Mouse (Mus musculus): ENCODE data around the gene Armc12.

Armc12 gene

DNA sequence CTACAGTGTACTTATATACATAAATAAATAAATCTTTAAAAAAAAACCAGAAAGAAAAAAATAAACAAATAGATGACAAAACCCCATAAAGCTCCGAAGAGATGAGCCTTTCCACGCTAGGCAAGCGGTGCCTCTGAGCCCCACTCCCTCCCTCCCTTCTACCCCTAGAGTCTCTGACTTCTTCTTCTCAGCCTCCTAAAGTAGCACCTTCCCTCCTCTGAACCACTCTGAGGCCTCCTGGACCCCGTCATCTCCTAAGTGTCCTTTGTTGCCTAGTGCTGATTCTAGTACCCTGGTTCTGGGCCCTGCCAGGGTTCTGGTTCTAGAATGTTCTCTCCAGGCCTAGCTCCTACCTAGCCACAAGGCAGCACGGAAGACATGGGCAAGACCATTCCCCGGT is at the start of gene Armc12:
Armc12 (plus strand) TSS at position 301 of the 400 bp plus-strand sequence.
- no peak for DNase-seq (ENCODE audit: low read depth in 2 of 2, low spot score in 2 of 2)

DNA sequence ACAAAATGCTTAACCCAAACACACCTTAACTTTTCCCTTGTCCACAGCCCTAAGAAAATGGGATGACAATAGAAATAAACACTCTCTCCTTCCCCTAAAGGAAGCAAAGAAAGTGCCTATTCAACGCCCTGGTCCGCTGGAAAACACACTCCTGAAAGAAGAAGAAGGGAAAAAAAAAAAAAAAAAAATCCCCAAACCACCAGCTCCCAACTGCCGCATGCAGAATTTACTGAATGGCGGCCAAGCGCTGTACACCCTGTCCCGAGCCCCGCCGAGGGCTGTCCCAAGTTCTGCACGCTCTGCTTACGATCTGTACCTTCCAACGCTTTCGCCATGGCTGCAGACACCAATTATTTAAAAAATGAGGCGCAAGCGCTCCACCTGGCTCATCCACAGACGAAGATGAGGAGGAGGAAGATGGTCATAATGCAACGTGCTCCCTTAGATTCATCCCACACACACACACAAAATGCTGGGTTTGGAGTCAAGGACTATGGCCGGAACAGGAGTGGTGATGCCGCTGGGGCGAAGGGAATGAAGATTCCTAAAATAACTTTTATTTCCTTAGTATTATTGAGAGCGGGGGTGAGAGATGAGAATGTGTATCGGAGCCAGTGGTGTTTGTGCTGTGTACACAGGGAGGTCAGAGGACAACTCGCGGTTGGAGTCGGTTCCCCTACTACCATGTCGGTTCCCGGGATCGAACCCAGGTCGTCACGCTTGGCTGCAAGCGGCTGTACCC is 45.7 kb upstream of the Armc12 start:
- DNase-seq (ENCODE audit: low read depth in 2 of 2, low spot score in 2 of 2), result no peak

DNA sequence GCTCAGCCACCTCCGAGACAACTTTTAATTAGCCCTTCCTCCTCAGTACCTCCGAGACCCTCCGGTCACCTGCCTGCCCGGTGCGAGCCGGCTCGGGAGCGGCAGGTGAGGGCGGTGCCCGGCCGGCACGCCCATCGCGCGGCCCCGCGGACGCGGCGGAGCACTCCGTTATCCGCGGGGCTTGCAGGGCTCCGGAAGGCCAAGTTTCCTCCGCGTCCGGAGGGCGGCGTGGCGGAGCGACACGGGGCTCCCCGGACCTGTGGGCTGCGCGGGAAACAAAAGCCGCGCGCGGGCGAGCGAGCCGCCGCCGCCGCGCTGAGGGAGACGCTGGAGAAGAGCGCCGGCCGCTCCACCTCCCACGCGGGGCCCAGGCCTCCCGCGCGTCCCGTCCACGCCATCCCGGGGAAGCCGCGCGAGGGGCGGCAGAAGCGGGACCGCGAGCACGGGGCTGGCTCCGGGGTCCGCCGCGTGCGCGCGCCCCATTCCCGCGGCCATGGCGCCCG is 45.1 kb upstream of the Armc12 start:
- DNase-seq (ENCODE audit: low read depth in 2 of 2, low spot score in 2 of 2), result peak; percentile 28 to 32

DNA sequence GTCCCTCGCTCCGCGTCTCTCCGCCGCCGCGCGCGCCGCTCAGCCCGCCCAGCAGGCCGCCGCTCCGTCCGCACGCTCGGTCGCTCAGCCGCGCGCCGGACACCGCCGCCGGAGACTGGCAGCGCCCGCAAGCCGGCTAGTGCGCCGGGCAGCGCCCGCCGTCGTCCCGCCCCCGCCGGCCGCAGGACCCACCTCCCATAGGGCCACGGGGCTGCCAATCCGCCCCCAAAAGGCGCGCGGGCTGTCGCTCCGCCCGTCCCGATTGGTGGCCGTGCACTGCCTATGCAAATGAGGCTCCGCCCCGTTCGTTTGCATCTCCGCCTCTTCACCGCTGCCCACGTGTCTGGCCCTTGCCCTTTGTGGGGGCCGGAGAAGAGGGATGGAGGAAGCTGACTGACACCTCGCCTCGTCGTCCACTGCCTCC is 44.6 kb upstream of the Armc12 start:
- DNase-seq (ENCODE audit: low read depth in 2 of 2, low spot score in 2 of 2), result peak; percentile 85 to 90

DNA sequence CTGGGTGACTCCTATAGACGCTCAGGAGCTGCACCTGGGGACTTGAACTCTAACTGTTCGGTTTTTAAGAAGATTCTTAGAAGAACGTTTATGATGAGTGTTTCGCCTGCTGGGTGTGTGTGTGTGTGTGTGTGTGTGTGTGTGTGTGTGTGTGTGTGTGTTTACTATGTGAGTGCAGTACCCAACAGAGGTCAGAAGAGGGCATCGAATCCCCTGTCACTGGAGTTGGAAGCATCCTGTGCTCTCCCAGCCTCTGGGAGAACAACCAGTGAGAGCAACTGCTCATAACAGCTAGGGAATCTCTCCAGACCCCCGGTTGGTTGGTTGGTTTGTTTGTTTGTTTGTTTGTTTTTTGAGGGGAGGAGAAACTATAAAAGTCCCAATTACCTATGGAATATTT is 43.9 kb upstream of the Armc12 start:
- peak in 1 of 2 experiments; percentile 26 for DNase-seq (ENCODE audit: low read depth in 2 of 2, low spot score in 2 of 2)

DNA sequence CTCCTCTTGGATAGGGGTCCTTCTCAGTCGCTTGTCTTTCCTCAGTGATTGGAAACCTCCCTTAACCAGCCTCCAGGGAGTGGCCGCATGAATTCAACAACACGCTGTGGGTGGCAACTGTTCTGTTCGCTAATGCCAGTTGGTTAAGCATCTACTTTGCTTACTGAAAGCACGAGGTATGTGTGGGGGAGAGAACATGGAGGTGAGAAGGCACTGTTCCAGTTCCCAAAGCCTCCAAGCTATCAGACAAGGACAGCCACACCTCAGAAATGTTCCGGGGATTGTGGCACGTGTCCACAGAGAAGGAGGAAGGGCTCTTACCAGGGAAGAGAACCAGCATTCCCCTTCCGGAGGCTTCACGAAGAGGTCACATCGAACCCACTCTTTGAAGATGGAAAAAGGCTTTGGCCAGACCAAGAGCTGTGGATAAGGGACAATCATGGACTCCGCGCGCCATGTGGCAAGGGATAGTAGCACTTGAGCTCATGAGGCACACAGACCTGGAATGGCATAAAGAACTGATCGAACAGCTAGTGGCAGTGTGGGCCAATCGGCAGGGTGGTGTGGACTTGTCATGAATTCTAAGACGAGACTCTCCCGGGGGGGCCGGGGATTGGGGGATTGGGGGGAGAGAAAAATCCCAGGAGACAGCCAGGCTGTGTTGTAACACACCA is 42.9 kb upstream of the Armc12 start:
- DNase-seq (ENCODE audit: low read depth in 2 of 2, low spot score in 2 of 2), result no peak

DNA sequence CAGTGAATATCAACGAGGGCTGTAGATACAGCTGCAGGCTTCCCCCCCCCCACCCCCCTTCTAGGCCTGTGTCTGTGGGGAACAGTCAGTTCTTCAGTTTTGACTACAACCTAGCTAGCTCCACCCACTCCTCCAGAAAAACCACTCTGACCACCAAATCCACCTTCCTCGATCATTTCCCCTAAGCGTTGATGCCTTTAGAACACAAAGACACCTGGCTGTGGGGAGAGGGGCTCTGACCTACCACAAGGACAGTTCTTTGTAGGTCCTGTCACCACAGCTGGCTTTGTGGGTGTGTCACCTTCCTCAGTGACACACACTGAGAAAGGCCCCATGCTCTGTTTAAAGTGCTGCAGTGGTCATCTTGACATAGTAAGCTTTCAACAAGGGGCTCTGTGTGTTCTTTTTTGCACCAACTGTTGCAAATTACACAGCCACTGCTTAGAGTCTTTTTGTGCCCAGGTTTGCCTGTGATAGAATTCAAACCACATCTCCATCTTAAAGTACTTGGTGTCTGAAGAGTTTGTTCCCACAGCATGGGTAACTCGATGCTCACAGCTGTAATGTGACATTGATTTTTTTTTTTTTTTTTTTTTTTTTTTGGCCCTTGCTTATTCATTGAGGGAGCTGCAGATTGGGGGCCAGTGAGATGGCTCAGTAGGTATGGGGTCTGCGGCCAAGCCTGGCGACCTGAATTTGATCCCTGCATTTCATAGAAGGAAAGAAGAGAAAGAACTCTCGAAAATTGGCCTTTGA is 42.2 kb upstream of the Armc12 start:
- DNase-seq (ENCODE audit: low read depth in 2 of 2, low spot score in 2 of 2), result no peak

DNA sequence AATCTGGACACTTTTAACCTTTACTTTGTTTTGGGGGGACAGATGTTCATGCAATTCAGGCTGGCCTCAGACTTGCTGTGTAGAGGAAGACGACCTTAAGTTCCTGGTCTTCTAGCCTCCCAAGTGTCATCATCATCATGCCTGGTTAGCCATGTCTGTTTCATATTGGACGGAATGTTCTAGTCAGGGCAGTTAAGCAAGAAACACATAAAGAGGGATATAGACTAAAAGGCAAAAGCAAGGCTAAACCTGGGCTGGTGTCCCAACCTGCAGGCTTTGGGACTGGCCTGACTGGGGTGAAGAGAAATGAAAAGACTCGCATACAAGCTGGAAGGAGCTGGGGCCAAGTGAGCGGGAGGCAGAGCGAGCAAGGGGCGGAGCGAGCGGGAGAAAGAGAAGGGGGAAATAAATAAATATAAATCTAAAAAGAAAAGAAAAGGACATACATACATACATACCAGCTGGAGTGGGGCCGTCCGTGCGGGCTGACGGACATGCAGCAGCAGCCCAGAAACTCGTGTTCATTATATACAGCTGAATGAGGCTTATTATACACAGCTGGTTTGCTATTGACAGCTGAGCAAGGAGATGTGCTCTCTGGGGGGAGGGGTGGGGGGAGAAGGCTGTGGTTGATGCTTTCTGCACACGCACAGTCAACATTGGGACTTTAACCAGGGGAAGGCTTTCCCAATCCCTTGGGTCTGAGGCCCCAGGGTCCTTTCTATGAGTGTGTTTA is 39.4 kb upstream of the Armc12 start:
- no peak for DNase-seq (ENCODE audit: low read depth in 2 of 2, low spot score in 2 of 2)

DNA sequence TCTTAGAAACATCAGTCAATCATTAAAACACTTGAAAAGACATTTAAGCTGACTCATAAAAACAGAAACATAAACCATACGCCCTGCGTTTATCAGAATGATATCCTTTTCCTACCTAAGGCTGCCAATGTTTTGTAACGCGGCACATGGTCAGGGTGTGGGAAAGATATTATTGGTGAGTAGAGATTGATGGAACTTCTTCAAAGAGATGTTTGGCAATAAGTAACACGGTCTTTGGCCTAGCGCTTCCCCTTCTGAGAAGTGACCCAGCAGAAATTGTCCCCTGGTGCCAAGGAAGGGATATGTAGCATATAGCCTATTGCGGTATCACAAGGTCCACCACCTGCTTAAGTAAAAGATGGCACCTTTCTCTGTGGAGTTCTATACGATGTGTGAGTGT is 34.8 kb upstream of the Armc12 start:
- DNase-seq (ENCODE audit: low read depth in 2 of 2, low spot score in 2 of 2), result no peak

DNA sequence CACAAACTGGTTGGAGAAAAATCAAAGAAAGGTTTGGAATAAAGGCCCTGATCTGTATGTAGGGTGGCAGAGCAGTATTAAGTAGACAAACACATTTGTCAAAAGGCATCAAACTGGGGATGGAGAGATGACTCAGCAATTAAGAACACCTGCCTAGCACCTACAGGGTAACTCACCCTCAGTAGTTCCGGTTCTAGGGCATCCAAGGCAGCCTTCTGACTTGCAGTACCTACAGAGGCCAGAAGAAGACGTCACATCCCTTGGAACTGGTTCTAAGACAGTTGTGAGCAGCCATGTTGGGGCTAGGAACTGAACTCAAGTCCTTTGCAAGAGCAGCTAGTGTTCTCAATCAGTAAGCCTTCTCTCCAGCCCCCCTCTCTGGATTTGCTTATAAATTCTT is 31.4 kb upstream of the Armc12 start:
- DNase-seq (ENCODE audit: low read depth in 2 of 2, low spot score in 2 of 2), result no peak

DNA sequence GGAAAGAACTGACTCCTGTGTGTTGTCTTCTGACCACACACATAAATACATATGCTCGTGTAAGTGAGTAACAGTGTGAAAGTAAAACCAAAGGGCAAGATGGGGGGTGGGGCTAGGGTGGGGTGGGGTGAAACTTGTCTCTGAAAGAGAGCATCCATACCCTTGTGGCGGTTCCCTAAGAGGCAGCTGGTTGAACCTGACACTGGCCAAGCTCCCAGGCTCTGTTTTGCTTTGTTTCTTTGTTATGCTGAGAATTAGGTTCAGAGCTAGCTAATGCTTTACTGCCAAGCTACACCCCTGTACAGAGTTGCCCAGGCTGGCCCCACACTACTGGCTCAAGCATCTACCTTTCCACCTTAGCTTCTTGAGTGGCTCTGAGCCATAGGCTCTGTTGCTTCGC is 30.1 kb upstream of the Armc12 start:
- DNase-seq (ENCODE audit: low read depth in 2 of 2, low spot score in 2 of 2), result no peak

DNA sequence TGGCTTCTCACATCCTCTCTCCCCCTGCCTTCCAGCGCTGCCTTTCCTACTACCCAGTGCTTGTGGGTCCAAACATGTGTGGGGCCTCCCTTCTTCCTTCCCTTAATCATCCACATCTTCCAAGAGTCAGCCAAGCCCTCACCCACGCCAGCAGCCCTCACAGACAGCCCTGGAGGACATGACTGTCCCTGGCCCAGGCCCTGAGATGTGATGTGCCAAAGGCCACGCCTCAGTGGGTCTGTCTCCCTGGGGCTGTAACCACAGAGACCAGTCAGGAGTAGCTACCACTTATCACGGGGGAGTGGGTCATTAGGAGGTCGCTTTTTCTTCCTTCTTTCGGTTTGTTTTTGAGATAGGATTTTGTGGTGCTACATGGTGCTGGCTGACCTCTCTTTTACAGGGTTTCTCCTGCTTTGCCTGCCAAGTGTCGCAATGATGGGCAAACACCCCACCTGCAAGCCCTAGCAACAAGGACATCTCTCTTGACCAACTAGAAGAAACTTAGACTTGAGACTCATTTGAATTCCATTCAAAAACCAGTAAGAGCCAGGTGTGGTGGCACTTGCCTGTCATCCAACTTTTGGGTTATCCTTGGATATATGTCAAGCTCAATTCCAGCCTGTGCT is 28.3 kb upstream of the Armc12 start:
- no peak for DNase-seq (ENCODE audit: low read depth in 2 of 2, low spot score in 2 of 2)

DNA sequence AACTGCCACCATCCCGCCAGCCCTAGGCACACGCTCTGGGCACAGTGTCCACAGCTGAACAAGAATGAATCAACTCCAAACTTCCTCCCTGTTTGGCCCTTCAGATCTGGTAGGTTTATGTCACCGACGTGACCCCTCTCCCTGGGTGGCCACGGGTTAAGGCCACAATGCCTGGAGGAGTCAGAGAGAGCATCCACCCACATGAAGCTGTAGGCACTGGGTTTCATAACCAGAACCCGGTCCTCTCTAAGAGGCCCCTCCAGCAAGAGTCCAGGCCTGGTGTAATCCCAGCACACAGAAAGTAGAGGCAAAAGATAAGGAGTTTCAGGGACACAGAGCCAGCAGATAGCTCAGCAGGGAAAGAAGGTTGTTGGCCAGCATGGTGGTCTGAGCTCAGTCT is 26.4 kb upstream of the Armc12 start:
- DNase-seq (ENCODE audit: low read depth in 2 of 2, low spot score in 2 of 2), result no peak

DNA sequence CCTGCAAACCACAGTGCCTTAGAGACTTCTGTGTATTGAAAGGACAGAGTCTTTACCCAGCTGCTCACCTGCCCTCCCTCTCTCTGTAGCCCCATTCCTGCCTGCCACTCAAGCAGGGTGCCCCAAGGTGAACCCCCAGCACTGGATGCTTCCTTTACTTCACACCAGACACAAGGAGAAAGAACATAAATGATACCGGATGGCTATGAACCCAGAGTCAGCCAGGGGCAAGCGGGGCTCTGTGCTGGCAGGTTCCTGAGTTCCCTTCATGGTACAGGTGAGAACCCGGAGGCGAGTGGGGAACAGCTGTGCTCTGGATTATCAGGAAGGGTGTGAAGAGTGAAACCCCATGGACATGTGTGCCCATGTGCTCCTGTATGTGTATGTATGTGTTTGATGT is 25.0 kb upstream of the Armc12 start:
- no peak for DNase-seq (ENCODE audit: low read depth in 2 of 2, low spot score in 2 of 2)

DNA sequence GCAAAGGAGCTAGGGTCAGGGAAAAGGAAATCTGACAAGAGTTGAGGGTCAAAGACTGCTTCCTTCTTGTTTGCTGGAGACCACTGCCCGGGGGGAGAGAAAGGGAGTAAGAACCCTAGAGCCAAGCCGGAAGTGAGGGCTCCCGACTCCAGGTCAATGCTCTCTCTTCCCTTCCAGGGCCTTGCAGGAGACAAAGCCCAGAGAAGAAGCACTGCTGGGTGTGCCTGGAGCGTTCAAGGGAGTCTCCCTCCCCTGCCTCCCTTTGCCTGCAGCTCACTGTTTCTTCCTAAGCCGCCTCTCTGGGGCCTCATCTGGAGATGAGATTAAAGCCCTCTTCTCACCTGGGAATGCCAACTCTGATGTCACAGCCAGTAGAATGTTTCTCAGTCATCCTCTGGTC is 23.7 kb upstream of the Armc12 start:
- no peak for DNase-seq (ENCODE audit: low read depth in 2 of 2, low spot score in 2 of 2)

DNA sequence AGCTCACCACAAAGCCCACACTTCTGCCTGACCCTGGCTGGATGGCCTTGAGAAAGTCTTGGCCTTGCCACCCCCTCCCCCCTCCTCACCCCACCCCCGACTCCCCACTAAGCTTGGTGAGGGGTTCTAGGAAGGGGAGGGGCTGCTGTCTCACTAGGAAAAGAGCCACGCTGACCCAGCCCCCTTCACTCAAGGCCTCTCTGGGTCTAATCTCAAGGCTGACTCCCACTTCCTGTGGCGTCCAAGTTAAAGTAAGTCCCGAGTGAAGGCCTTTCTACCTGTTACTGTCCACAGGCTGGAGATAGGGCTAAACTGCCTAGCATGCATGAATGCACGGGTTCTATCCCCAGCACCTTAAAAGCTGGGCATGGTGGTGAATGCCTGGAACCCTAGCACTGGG is 23.1 kb upstream of the Armc12 start:
- DNase-seq (ENCODE audit: low read depth in 2 of 2, low spot score in 2 of 2), result no peak

DNA sequence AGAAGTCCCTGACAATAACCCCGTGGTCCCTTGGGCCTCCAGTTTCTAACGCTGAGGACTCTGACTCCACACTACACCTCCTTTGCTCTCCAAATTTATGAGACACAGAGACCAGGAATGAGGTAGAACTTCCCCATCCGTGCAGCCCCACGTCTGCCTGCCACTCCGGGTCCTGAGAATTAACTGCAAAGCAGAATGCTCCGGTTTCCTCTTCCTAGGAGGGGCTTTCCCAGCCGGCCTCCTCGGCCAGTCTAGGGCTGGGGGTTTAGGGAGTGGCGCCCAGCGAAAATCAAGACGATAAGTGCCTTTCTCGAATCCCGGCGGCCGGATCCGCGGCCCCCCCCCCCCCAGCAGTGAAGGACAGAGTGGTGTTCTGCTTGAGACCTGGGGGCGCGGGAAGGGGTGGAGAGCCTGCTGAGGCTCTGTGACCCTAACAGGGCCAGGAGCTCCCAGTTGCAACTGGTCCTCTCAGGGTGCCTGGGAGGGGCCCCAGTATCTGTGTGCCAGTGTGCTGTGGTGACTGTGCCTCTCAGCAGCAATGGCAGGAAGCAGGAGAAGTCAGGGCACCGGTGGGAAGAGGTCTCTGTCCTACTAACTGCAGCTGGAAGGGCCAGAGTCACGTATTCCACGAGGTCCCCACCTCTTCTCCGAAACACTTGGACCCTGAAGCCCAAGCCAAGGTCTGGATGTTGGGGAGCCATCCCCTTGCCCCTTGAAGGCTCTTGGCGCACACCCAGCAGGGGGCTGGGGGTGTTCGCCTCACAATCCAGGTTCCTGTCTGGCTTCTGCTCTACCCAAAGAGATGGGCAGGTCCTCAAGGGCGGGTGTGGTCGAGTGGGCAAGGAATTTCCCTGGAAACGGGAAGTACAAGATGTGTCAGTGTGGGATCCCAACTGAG is 19.9 kb upstream of the Armc12 start:
- no peak for DNase-seq (ENCODE audit: low read depth in 2 of 2, low spot score in 2 of 2)

DNA sequence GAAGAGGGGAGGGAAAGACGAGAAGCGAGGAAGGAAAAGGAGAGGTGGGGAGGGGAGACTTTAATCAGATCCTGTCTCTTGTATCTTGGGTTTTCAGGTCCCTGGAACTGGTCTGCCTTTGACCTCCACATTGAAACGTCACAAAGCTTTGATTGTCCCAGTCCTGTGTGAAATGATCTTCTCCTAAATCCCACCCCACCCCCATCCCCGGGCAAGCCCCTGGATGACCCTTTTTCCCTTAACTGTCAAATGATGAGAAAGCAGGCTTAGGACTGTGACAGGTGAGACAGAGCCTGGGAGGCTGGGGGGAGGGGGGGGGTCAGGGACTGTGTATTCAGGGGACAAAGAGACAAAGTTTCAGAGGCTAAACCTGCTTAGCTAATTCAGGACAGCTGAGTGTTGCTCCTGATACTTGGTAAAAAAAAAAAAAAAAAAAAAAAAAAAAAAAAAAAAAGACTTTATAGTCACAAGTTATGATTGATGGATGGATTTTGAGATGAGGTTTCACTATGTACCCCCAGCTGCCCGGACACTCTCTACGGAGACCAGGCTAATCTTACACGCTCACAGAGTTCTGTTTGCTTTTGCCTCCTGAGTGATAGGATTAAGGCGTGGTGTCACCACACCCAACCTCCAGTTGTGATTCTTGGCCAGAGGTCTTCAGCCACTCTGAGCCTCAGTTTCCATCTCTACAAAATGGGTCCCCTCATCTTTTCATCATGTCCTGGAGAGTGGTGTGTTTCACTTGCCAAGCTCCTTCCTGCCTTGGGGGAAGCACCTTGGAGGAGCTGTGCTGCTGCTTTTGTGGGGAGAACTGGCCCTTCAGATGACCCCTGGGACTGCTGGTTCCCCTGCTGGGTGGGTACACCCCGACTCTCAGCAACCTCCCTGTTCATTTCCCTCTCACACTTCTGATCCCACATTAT is 18.7 kb upstream of the Armc12 start:
- no peak for DNase-seq (ENCODE audit: low read depth in 2 of 2, low spot score in 2 of 2)

DNA sequence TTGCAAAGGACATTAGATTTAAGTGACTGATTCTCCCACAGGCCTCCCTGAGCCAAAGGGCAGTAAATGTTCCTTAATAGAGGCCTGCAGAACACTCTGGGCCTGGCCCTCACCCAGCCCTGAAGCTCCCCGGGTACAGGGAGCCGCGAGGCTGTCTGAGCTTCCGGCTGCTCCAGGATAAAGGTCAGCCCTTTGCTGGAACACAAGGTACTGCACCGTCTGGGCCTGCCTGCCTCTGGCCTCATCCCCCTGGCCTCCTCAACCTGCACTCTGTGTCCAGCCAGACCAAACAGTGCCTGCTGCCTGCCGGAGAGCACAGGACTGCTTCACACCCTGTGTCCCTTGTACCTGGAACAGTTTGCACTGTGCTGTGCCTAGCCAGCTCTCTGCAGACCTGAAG is 17.9 kb upstream of the Armc12 start:
- DNase-seq (ENCODE audit: low read depth in 2 of 2, low spot score in 2 of 2), result no peak
